Mouse (Mus musculus) E14TG2a.4 (cell line): ENCODE measurements at regions not wholly inside any gene's neighbourhood (a gene's known extent, or its start where the extent isn't known, plus 50 kb on each side); places are given as distances from the start of the nearest gene placed in this dataset.

ENCODE experiments used
- H3K27me3 ChIP-seq: 2 replicates; pipeline ENCODE4 v1.6.1; 2014; ENCODE audit warnings: low read length, control low read depth; ENCODE audit not compliant: insufficient read depth
- H3K36me3 ChIP-seq: 2 replicates; pipeline ENCODE4 v1.6.1; 2014; ENCODE audit warnings: low read length, control low read depth; ENCODE audit not compliant: insufficient read depth
- H3K4me1 ChIP-seq: replicated peaks from 2 replicates; pipeline ENCODE4 v1.6.1; 2014; ENCODE audit warnings: low read depth, low read length, control low read depth
- H3K4me3 ChIP-seq: replicated peaks from 2 replicates; pipeline ENCODE4 v1.5.1; 2014; ENCODE audit warnings: mild to moderate bottlenecking, low read length
- H3K9me3 ChIP-seq: 2 replicates; pipeline ENCODE4 v1.6.1; 2014; ENCODE audit warnings: low read length, control low read depth
- CTCF ChIP-seq: conservative IDR thresholded peaks from 2 replicates; pipeline ENCODE4 v1.5.1; 2014; ENCODE audit warnings: low read length
- NANOG ChIP-seq: IDR thresholded peaks from 2 replicates; pipeline ENCODE4 v1.6.1; 2014; ENCODE audit warnings: borderline replicate concordance, low read length, mixed read lengths
- POU5F1 ChIP-seq: IDR thresholded peaks from 2 replicates; pipeline ENCODE4 v1.6.1; 2014; ENCODE audit warnings: low read length, borderline replicate concordance

DNA sequence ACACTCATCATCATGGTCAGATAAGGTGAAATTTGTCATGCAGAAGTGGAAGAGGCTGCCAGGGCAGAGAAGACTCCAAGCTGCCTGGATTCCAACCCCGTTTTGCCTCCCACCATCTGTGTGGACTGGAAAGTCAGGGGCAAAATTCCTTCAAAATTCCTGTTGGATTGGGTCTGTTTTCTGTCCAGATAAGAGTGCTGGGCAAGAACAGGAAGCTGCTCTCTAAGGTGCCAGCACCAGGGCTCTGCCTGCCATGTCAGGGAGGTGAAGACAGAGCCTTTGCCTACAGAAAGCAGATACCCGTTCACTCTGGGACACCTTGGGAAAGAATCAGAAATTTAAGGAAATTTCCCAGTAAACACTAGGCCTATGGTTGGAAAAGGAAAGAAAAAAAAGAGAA lies 112.5 kb upstream of the Sash1 start:
- no peak overlapping the region for H3K4me3 ChIP-seq
- H3K4me1 ChIP-seq = no peaks in the 10 kb centered on the region; the same call in 1 of the 2 replicates
- no peaks in the 10 kb centered on the region for H3K36me3 ChIP-seq
- H3K9me3 ChIP-seq = no peaks in the 10 kb centered on the region
- no peaks in the 10 kb centered on the region for H3K27me3 ChIP-seq
- TF ChIP-seq POU5F1 (no peak), NANOG (no peak)

- Histone ChIP-seq H3K4me3 (no peak overlapping the region), H3K27me3 (no peaks in the 10 kb centered on the region), H3K4me1 (no peaks in the 10 kb centered on the region; the same call in 1 of the 2 replicates), H3K9me3 (no peaks in the 10 kb centered on the region), H3K36me3 (no peaks in the 10 kb centered on the region)
- TF ChIP-seq POU5F1 (no peak), NANOG (no peak), CTCF (no peak)
These were observed 109.2 kb upstream of the Sash1 start for GRCm38 (mm10) chr10:8995097-8995496.

DNA sequence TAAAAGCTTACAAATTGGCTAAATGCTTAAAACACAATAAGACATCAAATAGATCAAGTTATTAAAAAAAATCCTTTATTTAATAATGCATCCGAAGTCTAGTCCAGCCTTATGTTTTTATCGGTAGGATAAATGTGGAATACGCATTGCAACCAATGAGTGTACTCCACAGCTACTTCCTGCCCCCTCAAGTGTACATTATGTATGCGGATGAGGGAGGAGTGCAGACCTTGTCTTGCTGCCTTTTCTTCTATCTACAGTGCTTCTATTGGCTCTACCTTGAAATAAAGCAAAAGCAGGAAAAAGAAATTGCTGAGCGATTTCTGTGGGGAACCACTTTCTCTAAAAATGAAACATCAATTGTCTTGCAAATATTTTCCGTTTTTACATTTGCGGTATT lies 100.5 kb upstream of the Sash1 start:
- Histone ChIP-seq H3K36me3 (no peaks in the 10 kb centered on the region), H3K4me1 (no peaks in the 10 kb centered on the region), H3K4me3 (no peak overlapping the region), H3K9me3 (no peaks in the 10 kb centered on the region), H3K27me3 (no peaks in the 10 kb centered on the region)
- TF ChIP-seq POU5F1 (no peak), NANOG (no peak), CTCF (no peak)

DNA sequence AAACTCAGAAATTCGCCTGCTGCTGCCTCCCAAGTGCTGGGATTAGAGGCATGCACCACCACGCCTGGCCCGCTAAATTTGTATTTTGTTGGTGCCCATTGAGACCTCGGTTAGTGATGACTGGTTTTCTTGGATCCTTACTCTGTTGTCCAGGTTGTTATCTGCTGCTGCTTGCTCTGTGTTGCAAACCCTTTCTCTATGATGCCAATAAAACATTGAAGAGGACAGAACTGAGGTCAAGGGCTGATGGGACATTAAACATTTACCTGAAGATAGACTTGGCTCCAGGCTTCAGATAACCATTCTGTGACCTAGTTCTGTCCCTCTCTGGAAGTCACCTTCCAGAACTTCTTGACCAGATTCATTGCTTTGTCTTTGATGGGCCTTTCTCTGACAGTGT lies 97.5 kb upstream of the Sash1 start:
- Histone ChIP-seq H3K27me3 (no peaks in the 10 kb centered on the region), H3K9me3 (no peaks in the 10 kb centered on the region), H3K36me3 (no peaks in the 10 kb centered on the region), H3K4me3 (no peak overlapping the region), H3K4me1 (no peaks in the 10 kb centered on the region)
- no peak for TF ChIP-seq NANOG

DNA sequence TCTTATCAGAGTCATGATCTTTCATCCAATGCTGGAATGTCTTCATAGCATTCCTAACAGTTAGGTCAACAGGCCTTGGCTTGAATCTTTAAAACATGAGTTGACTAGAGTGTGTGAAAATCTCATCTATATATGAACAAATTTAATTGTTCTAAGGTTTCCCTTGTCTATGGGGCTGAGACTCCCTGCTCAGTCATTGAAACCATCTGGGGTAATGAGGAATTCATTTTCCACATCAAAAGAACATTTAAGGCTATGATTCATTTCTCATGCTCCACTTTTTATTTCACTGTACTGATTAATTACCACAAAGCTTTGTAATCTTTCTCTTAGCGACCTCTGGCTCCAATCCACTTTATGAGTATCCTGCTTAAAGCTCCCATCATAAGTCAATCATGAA lies 94.7 kb upstream of the Sash1 start:
- H3K4me3 ChIP-seq = no peak overlapping the region
- no peaks in the 10 kb centered on the region for H3K27me3 ChIP-seq
- H3K4me1 ChIP-seq = no peaks in the 10 kb centered on the region
- TF ChIP-seq NANOG (no peak), POU5F1 (no peak), CTCF (no peak)
- no peaks in the 10 kb centered on the region for H3K36me3 ChIP-seq
- H3K9me3 ChIP-seq = no peaks in the 10 kb centered on the region

DNA sequence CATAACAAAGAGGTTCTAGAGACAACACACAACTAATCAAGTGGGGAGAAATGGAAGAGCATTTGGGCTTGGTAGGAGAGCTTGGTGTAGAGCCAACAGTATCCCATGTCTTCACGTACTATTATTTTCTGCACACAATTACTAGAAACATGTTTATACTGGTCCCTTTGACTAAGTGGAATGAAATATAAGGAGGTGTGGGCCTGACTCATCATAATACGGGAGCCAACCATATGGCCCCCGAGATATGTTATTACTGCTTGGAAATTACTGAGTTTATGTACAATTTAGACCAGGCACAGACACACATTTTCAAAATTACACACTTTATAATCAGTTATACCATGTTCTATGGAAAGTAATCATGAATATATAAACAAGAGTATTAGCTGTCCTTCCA lies 92.7 kb upstream of the Sash1 start:
- H3K27me3 ChIP-seq = no peaks in the 10 kb centered on the region
- TF ChIP-seq NANOG (no peak), POU5F1 (no peak), CTCF (no peak)
- H3K4me1 ChIP-seq = no peaks in the 10 kb centered on the region
- H3K4me3 ChIP-seq = no peak overlapping the region
- no peaks in the 10 kb centered on the region for H3K36me3 ChIP-seq
- no peaks in the 10 kb centered on the region for H3K9me3 ChIP-seq

DNA sequence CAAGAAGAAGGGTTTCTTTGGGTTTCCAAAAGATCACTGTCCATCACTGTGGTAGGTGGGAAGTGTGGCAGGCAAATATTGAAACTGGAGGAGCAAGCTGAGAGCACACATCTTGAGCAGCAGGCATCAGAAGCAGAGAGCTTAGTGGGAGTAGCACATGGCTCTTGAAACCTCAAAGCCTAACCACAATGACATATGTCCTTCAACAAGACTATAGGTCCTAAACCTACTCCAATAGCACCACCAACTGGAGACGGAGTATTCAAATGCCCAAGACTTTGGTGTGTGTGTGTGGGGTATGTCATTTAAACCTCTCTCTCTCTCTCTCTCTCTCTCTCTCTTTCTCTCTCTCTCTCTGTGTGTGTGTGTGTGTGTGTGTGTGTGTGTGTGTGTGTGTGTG lies 88.1 kb upstream of the Sash1 start:
- no peaks in the 10 kb centered on the region for H3K36me3 ChIP-seq
- no peaks in the 10 kb centered on the region for H3K27me3 ChIP-seq
- no peaks in the 10 kb centered on the region for H3K9me3 ChIP-seq
- TF ChIP-seq CTCF (no peak), POU5F1 (no peak)
- no peaks in the 10 kb centered on the region for H3K4me1 ChIP-seq
- no peak overlapping the region for H3K4me3 ChIP-seq

GRCm38 (mm10) chr10:8972789-8973551 lies 87.1 kb upstream of the Sash1 start:
- no peak for TF ChIP-seq CTCF
- TF ChIP-seq POU5F1 = no peak
- no peak overlapping the region for H3K4me3 ChIP-seq
- no peaks in the 10 kb centered on the region for H3K4me1 ChIP-seq
- no peaks in the 10 kb centered on the region for H3K27me3 ChIP-seq
- no peaks in the 10 kb centered on the region for H3K9me3 ChIP-seq
- no peaks in the 10 kb centered on the region for H3K36me3 ChIP-seq

DNA sequence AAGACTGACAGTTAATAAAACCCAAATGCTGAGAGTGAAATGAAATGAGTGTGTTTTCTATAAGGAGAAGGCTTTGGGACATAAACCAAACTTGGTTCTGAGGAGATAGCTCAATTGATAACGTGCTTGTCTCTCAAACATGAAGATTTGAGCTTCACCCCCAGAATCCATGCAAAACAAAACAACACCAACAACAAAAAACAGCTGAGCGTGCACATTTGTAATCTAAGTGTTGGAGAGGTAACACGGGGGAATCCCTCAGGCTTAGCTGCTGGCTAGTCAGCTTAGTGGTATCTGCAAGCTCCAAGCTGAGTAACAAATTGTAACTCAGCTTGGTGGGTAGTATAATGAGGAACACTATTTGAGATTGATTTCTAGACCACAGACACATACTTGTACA lies 84.9 kb upstream of the Sash1 start:
- Histone ChIP-seq H3K4me1 (no peaks in the 10 kb centered on the region), H3K27me3 (no peaks in the 10 kb centered on the region), H3K4me3 (no peak overlapping the region), H3K36me3 (no peaks in the 10 kb centered on the region), H3K9me3 (no peaks in the 10 kb centered on the region)
- TF ChIP-seq CTCF (no peak), NANOG (no peak), POU5F1 (no peak)
